Mouse (Mus musculus) ovary, postnatal 10 days (tissue): ENCODE data around the gene Cltc.

ENCODE experiments used
- DNase-seq: peaks from one replicate; pipeline ENCODE4 v3.0.0; 2022; ENCODE audit warnings: low spot score

The Cltc gene

GRCm38 (mm10) chr11:86682861-86683260 lies 74.5 kb downstream of the Cltc start:
- no peak for DNase-seq

- DNase-seq: no peak
Observed at GRCm38 (mm10) chr11:86681423-86681822, 75.9 kb downstream of the Cltc start.

GRCm38 (mm10) chr11:86680729-86681128 lies 76.6 kb downstream of the Cltc start:
- DNase-seq: no peak

GRCm38 (mm10) chr11:86678957-86679356 lies 78.4 kb downstream of the Cltc start:
- no peak for DNase-seq

- DNase-seq: no peak
Observed at GRCm38 (mm10) chr11:86675520-86675919, 81.8 kb downstream of the Cltc start.

GRCm38 (mm10) chr11:86672772-86673171 lies 84.6 kb downstream of the Cltc start:
- DNase-seq: no peak

GRCm38 (mm10) chr11:86671041-86671675 lies 86.2 kb downstream of the Cltc start:
- no peak for DNase-seq

GRCm38 (mm10) chr11:86668169-86668568 lies 89.2 kb downstream of the Cltc start:
- DNase-seq: no peak

- DNase-seq: no peak
Observed at GRCm38 (mm10) chr11:86667553-86667952, 89.8 kb downstream of the Cltc start.

GRCm38 (mm10) chr11:86664406-86664805 lies 93.0 kb downstream of the Cltc start:
- no peak for DNase-seq

GRCm38 (mm10) chr11:86663977-86664376 lies 93.4 kb downstream of the Cltc start:
- DNase-seq: no peak

GRCm38 (mm10) chr11:86662986-86663895 lies 94.1 kb downstream of the Cltc start:
- DNase-seq: no peak

GRCm38 (mm10) chr11:86657863-86658262 lies 99.5 kb downstream of the Cltc start:
- DNase-seq: no peak

GRCm38 (mm10) chr11:86656849-86657567 lies 100.4 kb downstream of the Cltc start:
- DNase-seq: no peak

- no peak for DNase-seq
Observed at GRCm38 (mm10) chr11:86655671-86656070, 101.7 kb downstream of the Cltc start.

- DNase-seq: no peak
Observed at GRCm38 (mm10) chr11:86654096-86654495, 103.3 kb downstream of the Cltc start.

GRCm38 (mm10) chr11:86653446-86653845 lies 103.9 kb downstream of the Cltc start:
- peak; percentile 35 for DNase-seq

- no peak for DNase-seq
Observed at GRCm38 (mm10) chr11:86652578-86652979, 104.8 kb downstream of the Cltc start.

GRCm38 (mm10) chr11:86650676-86651075 lies 106.7 kb downstream of the Cltc start:
- DNase-seq: no peak

GRCm38 (mm10) chr11:86649542-86649941 lies 107.8 kb downstream of the Cltc start:
- no peak for DNase-seq

- no peak for DNase-seq
Observed at GRCm38 (mm10) chr11:86647706-86648447, 109.5 kb downstream of the Cltc start.

GRCm38 (mm10) chr11:86646885-86647459 lies 110.4 kb downstream of the Cltc start:
- DNase-seq: no peak
